Mouse (Mus musculus) layer of hippocampus, postnatal 25 days (tissue): Measurements from ENCODE around the gene Mrpl3. TPM values are rescaled to one million over a fixed set of nuclear protein-coding genes. Genes with fewer than 3 reads are reported as not detected.
"Not testable (repeated sequence)": the region's sequence is repeated elsewhere in the genome, so short reads cannot be mapped to it uniquely, and the experiment has no call there.

ENCODE experiments used
- DNase-seq, 2 experiments: peaks; one replicate each; pipeline ENCODE4 v3.0.0; 2022; ENCODE audit warnings: mixed read lengths in 2 of 2, low spot score in 1 of 2; ENCODE audit errors: extremely low spot score in 1 of 2
- total RNA-seq, 2 experiments: library from RNA; stranded (reverse); gene quantifications; 2 replicates each; pipeline ENCODE4 v1.2.3; 2021

Mrpl3 gene
- 10 to 100 TPM; 72.7 to 83.1 TPM for total RNA-seq

DNA sequence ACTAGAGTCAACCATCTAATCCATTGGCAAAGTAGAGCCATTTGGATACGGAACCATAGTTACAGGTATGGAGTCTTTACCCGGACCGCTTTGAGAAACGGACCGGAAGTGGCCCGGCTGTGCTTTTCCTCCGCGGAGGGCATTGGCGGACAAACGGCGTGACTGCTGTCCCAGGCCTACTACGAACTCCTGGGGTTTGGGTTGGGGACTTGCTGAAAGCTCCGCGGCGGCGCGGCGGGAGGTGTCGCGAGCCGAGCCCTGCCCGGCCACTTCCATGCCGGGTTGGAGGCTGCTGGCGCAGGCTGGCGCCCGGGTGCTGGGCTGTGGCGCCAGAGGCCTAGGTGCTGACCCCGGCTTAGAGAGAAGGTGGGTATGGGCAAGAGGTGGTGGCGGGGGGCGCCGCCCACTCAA, at the start of gene Mrpl3:
Gene Mrpl3 (plus strand): TSS at position 93 of the 411 bp plus-strand sequence.
- DNase-seq: peak; percentile 85 to 92

DNA sequence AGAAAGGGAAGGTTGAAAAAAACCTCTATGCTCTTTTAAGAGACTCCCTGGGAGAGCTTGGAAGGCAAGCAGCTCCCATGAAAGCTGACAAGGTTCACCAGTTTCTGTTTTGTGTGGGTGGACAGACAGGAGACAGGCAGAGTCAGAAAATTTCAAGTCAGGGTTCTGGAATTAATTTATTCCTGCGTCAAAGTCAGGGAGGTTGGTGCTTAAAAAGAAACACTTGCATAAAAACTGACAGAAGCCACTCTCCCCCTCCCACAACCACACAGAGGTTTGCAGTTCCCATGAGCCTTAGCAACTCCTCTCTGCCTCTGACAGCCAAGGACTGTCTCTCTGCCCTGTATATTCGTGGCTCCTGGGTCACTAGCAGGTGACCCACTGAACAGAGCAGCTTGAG, 42.3 kb upstream of the Mrpl3 start:
- no peak for DNase-seq

DNA sequence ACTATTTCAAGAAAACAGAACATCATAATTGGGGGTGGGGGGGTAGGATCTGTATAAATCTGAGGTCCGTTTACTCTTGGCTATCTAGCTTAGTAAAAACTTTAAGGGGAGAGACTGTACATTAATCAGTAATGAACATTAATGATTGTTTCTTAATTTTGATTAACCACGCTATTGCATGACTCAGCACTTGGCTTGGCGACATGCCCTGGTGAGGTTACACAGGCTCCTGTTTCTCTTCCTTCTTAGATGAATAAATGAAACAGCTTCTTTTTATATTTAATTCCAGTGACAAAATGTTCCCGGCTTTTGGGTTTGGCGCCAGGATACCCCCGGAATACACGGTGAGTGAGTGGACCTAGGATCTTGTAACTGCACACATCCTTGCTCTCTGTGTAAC, 34.9 kb upstream of the Mrpl3 start:
- DNase-seq: peak in 1 of 2 experiments; percentile 9

DNA sequence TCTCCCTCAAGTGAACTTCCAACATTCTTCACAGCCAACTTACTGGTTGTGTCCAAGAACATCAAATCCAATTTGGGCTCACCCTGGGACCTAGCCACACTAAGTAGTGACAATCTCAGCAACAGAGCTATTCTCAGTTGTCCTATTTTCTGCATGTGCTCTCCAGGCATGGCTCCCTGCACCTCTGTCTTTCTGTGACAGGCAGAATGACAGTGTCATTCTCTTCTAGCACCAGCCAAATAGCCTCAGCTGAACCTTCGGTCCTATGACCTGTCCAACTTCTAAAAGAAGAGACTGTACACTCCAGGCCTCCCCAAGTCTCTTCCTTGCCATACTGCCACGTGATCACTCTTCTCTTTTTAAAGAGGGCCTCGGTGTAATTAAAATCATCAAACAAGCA, 24.7 kb upstream of the Mrpl3 start:
- no peak for DNase-seq

DNA sequence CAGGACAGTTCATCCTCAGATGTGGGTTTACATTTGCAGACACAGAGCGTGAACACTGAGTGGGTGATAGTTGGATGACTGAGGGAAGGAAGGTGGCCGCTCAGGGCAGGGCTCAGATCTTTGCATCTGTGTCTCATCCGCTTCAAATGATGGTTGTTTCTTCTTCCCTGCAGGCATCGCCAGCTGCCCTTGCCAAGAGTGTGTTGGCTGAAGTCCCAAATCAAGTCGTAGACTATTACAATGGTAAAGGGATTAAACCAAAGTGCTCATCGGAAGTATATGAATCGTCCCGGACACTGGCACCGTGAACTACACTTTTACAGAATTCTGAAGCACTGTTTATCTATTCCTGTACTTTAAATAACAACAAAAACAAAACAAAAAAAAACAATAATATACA, 20.5 kb upstream of the Mrpl3 start:
- no peak for DNase-seq

DNA sequence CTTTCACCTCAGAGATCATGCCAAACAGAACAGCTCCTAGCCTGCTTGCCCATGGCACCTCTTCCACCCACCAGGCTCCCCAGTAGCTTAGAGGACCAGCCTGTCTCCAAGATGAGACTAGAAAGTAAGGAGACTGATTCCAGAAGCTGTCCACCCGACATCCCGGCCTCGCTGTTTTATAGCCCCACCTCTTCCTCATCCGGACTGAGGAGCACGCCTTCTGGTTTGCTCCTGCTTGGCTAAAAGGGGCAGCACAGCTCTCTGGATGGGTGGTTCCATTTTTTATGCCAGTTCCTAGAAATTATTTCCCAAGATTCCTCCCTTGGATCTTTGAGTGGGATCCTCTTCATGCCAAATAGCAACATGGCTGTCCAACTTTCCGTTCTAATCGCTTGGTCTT, 19.4 kb upstream of the Mrpl3 start:
- DNase-seq: no peak

DNA sequence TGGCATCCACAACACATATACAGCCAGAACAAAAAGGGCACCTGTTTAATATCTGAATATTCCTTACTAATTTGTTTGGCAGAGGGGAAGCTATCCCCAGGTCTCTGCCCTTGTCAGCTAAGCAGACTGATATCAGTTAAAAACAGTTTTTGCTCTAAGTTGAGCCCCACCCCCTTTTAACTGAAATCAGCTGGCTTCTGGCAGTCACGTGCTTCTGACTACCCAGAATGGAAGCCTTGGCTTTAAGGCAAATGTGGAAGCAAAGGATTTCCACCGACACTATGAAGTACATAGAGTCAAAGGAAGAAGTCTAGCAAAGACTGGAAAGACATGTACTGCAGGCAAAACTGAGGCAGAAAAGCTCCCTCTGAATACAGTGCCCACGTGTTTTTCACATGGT, 15.2 kb upstream of the Mrpl3 start:
- no peak for DNase-seq

DNA sequence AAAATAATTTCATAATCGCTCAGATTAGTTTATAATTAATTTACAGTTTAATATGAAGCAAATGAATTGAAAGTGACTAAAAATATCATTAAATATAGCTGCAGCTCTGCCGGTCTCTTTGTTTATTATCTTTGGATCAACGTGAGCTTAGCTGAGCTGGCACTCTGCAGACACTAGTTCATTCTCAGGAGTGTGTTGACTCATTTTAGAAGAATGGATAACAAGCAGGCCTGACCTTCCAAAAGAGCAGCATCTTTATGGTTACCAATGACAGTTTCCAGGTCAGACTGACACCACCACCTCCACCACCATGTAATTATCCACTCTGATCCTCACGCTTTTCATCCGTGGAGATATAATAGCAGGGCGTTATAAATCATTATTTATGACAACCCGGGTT, 7.0 kb upstream of the Mrpl3 start:
- no peak for DNase-seq

DNA sequence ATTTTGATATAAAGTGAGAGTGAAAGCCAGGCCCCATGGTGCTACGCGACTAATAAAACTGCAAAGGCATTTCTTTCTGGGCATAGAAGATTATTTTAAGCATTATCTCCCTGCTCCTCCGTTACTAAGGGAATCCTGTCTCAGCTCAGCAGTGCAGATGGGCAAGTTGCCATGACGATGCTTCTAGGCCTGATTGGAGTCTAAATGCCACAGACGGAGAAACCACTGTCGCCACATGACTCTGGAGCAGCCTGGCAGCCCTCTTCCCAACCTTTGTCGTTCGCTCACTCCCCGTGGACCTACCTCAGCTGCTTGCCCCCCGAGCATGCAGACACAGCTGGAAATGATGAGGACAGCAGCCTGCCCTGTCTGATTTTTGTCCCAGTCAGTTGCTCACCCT, 4.7 kb upstream of the Mrpl3 start:
- peak; percentile 36 to 53 for DNase-seq

DNA sequence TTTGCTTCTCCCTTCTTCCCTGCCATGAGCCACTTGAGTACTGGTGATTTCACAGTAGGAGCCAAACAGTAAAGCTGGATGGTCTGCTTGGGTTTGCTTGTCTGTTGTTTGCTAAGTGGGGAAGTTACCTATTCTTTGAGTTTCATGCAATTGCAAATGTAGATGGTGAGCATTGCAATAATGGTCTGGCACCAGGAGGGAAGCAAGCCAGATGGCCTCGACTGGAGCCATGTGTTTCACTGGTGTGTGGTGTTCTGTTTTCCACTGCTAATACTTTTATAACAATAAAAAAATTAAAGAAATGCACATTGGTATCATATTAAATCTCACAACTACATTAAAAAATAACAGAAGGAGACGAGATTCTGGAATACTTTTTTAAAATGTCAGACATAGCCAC, 3.4 kb upstream of the Mrpl3 start:
- peak in 1 of 2 experiments; percentile 15 for DNase-seq

DNA sequence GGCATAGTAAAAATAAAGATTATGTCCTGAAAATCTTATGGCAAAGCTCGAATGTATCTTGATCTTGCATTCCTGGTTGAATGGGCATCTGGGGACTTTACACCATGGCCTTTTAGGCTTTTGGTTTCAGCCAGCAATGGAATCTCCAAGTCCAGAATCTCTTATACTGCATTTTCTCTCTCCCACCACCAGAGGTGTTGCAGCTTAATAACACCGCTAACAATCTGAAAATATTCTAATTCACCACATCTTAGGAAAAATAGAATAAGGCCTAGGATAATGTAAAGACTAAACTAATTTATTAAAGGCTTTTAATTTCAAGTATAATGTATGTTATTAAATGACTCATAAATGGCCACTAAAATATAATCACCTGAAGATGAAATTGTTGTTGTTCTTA, 2.8 kb upstream of the Mrpl3 start:
- no peak for DNase-seq

DNA sequence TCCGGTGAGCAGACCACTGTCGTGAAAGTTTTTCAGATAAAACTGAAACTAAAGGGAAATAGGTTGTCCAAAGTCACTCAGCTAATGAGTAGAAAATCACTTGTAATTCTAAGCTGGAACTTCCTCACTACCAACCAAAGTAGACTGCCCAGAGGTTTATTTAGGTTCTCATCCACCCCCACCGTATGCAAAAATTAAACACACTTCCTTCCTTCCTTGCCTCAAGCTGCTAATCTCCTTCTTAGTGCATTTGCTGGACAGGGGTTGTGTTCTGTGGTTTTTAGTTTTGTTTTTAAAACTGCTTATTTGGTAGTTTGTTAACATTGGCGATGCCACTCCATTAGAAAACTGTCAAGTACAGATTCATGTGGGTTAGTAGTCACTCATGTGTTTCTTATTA, 773 bp downstream of the Mrpl3 start:
- no peak for DNase-seq

DNA sequence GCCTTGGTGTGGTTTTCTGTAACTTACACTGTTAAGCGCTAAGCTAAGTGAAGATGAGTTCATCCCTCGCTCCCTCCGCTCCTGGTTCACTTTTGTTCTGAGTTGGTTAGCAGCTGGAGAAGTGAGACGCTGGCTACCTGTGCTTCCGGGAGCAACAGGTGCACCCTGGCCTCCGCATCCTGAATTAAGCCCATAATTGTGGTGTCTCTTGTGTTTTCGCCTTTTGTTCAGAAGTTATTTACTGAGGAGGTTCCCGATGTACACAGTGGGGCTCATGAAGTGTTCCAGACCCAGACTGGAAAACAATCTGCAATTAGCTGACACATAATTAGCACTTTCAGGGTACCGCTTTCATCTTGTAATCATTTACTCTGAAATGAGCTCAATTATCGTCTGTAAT, 16.1 kb downstream of the Mrpl3 start:
- no peak for DNase-seq

DNA sequence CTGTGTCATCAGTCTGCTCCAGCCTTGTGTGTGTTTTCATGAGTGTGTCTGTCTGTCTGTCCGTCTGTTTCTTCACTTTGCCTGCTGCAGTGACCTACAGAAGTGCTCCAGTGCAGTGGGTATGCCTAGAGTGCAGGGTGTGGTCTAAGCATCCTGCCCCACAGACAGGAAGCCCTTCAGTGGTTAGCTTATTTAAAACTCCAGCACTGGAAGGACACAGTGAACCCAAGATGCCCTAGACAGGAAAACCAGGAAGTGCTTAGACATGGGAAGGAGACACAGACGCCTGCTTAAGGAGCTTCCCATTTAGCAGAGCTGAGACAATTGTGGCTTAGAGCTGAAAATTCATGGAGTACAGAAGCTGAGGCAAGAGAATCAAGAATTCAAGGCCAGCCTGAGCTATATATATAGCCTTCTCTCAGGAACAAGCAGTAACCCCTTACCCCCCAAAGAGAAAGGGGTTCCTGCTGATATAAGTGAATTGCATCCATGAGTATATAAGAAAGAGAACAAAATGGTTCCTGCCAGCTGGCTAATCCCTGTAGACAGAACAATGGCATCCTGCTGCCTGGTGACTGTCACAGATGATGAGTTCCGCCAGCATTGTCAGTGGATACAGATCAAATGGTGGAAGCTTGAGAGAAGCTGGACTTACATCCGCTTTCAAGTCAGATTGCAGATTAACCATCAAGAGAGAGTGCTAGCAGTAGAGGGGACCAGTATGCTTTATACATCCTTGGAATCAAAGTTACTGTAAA, 20.1 kb downstream of the Mrpl3 start:
- DNase-seq: no peak

DNA sequence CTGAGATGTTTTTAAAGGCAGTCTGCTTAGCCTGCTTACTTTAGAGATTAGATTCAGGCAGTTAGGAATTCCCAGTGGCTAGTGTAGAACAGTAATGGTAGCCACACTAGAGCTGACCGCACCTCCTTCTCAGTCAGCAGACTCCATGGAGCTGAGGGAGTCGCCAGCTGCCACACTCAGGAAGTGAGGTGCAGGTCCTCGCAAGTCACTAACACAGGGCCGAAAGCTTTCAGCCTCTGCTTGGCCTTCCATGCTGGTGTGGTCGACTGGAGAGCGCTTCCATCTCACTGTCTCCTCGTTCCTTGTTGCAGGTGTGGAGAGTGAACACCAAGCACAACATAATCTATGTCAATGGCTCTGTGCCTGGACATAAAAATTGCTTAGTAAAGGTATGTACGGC, 21.8 kb downstream of the Mrpl3 start:
- no peak for DNase-seq

DNA sequence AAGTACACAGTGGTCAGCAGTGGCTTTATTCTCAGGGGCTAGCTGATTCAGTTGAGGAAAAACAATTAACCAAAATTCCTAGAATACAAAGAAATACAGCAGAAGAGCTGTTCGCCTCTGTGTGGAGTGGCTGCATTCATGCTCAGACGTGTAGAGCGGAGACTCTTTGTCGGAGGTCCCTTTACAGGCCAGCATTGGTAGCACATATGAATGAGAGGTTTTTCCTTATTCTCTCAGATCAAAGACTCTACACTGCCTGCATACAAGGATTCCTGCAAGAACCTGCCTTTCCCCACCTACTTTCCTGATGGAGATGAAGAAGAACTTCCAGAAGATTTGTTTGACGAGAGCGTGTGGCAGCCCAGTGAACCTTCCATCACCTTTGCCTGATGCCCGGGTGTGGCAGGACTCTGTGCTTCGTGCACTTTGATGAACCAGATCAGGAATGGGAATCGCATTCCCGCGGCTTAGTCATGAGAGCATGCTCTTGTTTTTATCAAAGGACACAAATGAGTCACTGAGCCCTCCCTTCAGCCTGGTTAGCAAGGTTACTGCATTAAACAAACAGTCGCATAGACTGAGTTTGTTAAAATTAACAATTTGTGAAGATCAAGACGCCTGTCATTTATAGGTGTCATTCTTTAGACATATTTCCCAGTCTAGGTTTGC, 23.9 kb downstream of the Mrpl3 start:
- DNase-seq: no peak

DNA sequence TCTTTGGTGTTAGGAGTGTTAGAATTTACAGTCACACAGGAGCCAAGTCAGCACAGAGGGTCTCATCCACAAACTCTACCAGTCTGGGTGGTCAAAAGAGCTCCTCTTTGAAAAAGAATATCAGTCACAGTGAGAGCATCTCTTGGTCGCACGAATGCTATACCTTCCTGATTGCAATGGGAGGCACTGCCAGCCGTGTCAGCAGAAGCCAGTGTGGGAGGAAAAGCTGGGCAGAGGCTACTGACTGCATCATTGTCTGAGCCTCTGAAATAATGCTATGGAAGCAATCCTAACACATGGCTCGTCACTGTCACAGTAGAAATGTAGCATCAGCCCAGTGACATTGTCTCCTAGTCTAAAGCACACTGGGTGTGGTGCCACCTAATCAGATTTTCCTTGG, 25.4 kb downstream of the Mrpl3 start:
- DNase-seq: no peak

DNA sequence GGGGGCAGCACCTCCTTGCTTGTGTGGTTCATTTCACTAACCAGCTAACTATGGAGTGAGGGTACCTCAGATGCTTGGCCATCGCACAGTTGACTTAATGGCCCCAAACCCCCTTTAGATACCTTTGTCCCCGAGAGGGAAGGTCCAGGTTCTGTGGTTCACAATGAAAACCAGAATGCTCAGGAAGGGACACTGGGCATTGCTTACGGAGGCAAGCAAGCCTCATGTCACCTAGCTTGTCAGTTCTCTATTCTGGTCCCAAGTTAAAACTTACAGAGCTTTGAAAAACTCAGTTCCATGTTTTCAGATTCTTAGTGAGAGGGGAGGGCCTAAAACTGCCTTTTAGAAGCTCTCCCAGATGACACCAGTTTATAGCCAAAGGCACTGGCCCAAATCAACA, 27.2 kb downstream of the Mrpl3 start:
- no peak for DNase-seq

DNA sequence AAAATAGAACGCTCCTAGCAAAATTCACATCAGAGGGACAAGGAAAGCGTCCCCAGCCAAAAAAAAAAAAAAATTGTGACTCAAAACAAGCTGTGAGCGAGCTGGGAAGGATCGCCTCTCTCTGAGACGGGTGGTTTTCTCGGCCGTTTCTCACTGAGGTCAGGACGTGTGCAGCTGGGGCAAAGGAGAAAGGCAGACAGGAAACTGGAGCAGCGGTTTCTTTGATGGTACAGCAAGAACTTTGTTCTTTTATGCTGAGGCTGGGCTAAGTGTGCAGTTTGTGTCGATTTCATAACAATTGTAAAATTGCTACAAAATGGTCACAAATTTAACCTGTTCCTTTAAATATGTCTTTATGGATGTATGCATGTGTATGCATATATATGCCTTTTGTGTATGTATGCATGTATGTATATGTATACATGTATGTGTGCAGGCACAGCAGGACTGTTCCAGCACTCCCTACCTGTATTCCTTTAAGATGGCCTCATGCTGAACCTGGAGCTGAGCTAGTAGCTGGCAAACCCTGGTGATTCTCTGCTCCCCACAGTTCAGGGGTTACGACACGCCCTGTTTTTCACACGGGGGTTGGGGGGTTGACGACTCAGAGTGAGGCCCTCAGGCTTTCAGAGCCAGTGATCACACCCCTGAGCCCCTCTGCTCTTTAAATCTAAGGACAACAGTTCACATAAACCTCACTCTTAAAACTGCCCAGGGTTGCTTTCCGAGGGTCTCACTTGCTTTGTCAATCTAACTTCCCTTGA, 48.0 kb downstream of the Mrpl3 start:
- no peak for DNase-seq

DNA sequence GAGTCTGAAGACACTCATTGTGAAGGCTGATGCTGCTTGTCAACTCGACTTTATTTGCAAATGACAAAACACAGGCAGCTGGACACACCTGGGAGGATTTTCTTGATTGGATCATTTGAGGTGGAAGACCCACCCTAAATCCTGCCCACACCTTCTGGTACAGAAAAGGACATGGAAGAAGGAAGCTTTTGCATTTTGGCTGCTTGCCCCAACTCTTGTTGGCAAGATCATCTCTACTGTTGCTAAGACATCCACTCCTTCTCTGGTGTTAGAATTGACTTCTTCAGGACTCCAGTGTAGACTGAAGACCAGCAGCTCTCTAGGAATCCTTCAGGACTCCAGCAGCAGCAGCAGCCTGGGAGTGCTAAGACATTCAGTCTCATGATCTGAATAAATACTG, 48.9 kb downstream of the Mrpl3 start:
- no peak for DNase-seq

DNA sequence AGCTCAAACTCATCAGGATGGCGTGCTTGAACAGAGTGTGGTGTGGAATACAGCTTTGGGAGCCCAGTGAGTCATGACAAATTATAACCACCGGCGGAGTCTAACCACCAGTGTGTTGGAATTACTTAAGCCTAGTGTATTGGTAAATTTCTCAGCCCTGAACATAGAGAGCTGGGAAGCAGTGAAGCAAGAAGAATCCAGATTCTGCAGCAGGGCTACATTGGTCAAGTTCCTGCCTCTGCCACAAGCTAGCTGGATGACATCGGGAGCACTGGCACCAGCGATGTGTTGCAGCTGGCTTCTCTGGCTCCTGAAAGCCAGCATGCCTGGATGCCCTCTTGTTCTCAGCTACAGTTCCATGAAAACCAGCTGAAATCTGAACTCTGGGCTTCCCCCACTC, 50.9 kb downstream of the Mrpl3 start:
- DNase-seq: no peak

DNA sequence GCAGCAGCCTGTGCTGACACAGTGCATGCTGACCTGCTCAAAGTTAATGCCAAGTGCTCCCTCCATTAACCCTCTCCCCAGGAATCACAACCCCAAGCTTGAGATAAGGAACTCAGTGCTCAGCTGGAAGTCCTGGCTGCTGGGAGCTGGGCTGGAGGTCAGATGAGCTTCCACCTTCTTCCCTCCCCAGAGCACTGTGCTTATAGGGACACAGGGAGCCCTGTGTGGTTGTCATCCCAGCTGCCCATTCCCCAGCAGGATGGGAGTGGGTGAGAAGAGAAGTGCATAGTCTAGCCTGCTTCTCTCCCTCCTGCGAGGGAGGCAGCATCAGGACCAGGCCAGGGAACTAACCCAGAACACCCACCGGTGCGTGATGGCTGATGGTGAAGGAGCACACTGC, 72.2 kb downstream of the Mrpl3 start:
- DNase-seq: not testable (repeated sequence)
